Mouse (Mus musculus): ENCODE results near the gene Mpg. TPM values are rescaled to one million over a fixed set of nuclear protein-coding genes. Genes with fewer than 3 reads are reported as not detected.

Mpg gene
- total and polyA plus RNA-seq, 3 experiments, result 39.1 to 40.3 (median 39.6) TPM

DNA sequence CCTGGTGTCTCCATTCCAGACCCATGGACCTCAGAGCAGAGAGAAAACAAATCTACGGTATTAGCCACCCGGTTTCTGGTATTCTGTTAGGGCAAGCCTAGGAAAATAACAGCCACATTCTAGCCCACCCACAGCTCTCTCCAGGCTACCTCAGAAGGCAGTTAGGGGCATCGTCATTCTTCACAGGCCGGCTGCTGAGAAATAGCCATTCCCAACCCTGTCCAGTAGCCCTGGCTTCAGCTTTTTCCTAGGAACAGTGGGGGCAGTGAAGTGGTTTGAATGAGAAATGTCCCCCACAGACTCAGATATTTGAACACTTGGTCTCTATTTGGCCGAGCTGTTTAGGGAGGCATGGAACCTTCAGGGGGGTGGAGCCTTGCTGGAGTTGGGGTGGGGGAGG, 36.9 kb upstream of the Mpg start:
- no peak for TF ChIP-seq RCOR1 (conservative IDR thresholded peaks at IDR 0.05; ENCODE audit: low read depth, low read length)
- TF ChIP-seq MYC (IDR thresholded peaks at IDR 0.05; ENCODE audit: low read depth, low read length), result no peak
- TF ChIP-seq TCF12 (IDR thresholded peaks at IDR 0.05; ENCODE audit: low read depth, low read length), result no peak
- peaks cover 6 to 56% of the 10 kb centered on the region in 2 experiments for H3K36me3 ChIP-seq (replicated peaks in 1 of 2; ENCODE audit: control insufficient read depth in 1 of 2, insufficient read depth in 1 of 2, low read length in 1 of 2)
- peaks cover 2% of the 10 kb centered on the region for H3K9me3 ChIP-seq (replicated peaks; ENCODE audit: low read length)
- H3K9ac ChIP-seq (ENCODE audit: insufficient read depth, low read depth), result no peak overlapping the region
- in situ Hi-C loops (cut with MboI; ENCODE audit: low pct_ligation_motif_present, low pct_unique_long_range_greater_than_20kb, low sequenced_read_pairs) (loop anchor here (10.0 kb wide), 2 partner anchors 45 to 115 kb away; partner anchors contain the start of gene Hbq1a), dilution Hi-C loops (cut with MboI; ENCODE audit: extremely low pct_ligation_motif_present, extremely low pct_unique_long_range_greater_than_20kb, low sequenced_read_pairs) (no loop called here)
- no peaks in the 10 kb centered on the region for H3K27me3 ChIP-seq (replicated peaks)
- no peak overlapping the region for H3K27ac ChIP-seq (ENCODE audit: insufficient read depth, low read depth)
- H3K4me1 ChIP-seq (ENCODE audit: control insufficient read depth in 1 of 2, insufficient read depth in 2 of 2), result peaks cover 9 to 33% of the 10 kb centered on the region in 2 experiments
- no peak overlapping the region for H3K4me2 ChIP-seq (ENCODE audit: insufficient read depth, low read depth, poor library complexity, severe bottlenecking)
- peak; percentile 55 for DNase-seq (ENCODE audit: extremely low read depth)
- H3K79me2 ChIP-seq (replicated peaks; ENCODE audit: control insufficient read depth, extremely low read depth, insufficient read depth, poor library complexity, severe bottlenecking), result no peaks in the 10 kb centered on the region
- H3K4me3 ChIP-seq (replicated peaks in 1 of 3; ENCODE audit: low read depth in 2 of 3, low read length in 2 of 3, poor library complexity in 1 of 3), result no peak overlapping the region

DNA sequence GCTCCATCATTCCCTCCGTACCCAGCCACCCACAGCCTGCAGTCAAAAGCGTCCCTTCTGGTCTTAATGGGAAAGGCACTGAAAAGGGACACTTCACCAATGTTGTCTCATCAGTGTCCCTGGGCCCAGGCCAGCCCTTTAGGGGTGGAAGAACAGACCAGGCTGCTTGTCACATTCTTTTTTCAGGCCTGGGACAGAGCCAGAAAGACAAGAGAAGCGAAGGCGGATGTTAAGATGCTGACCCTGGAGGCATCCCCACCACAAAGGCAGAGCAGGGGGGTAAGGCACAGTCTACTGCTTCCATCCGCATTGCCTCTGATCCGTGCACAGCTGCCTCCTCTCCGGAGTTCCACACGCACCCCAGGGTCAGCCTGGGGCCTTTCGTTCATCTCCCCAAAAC, 36.2 kb upstream of the Mpg start:
- in situ Hi-C loops (cut with MboI; ENCODE audit: low pct_ligation_motif_present, low pct_unique_long_range_greater_than_20kb, low sequenced_read_pairs), result no loop called here
- peaks cover 9 to 40% of the 10 kb centered on the region in 2 experiments for H3K4me1 ChIP-seq (ENCODE audit: control insufficient read depth in 1 of 2, insufficient read depth in 2 of 2)
- no peak for DNase-seq (ENCODE audit: extremely low read depth)
- H3K9me3 ChIP-seq (replicated peaks; ENCODE audit: low read length), result peaks cover 2% of the 10 kb centered on the region
- H3K27ac ChIP-seq (ENCODE audit: insufficient read depth, low read depth), result no peak overlapping the region
- TF ChIP-seq MAX (IDR thresholded peaks at IDR 0.05; ENCODE audit: low read length) (no peak), HCFC1 (IDR thresholded peaks at IDR 0.05; ENCODE audit: low read depth, low read length) (no peak), ZKSCAN1 (IDR thresholded peaks at IDR 0.05; ENCODE audit: borderline replicate concordance, low read depth, low read length) (no peak), UBTF (IDR thresholded peaks at IDR 0.05; ENCODE audit: low read depth, low read length) (no peak), MYC (IDR thresholded peaks at IDR 0.05; ENCODE audit: low read depth, low read length) (no peak), RAD21 (IDR thresholded peaks at IDR 0.05; ENCODE audit: low read depth, low read length) (no peak), ELF1 (IDR thresholded peaks at IDR 0.05; ENCODE audit: low read depth, low read length) (no peak), EP300 (IDR thresholded peaks at IDR 0.05; ENCODE audit: low read length) (no peak), NELFE (IDR thresholded peaks at IDR 0.05; ENCODE audit: low read depth, low read length) (no peak), CHD2 (IDR thresholded peaks at IDR 0.05; ENCODE audit: low read length) (no peak), POLR2A (IDR thresholded peaks at IDR 0.05; ENCODE audit: low read depth, low read length) (no peak), SIN3A (IDR thresholded peaks at IDR 0.05; ENCODE audit: low read length) (no peak), E2F4 (IDR thresholded peaks at IDR 0.05; ENCODE audit: insufficient replicate concordance, low read depth, low read length) (no peak)
- H3K4me2 ChIP-seq (ENCODE audit: insufficient read depth, low read depth, poor library complexity, severe bottlenecking), result no peak overlapping the region
- H3K27me3 ChIP-seq (replicated peaks), result no peaks in the 10 kb centered on the region
- H3K36me3 ChIP-seq (replicated peaks in 1 of 2; ENCODE audit: control insufficient read depth in 1 of 2, insufficient read depth in 1 of 2, low read length in 1 of 2), result peaks cover 6 to 62% of the 10 kb centered on the region in 2 experiments
- H3K79me2 ChIP-seq (replicated peaks; ENCODE audit: control insufficient read depth, extremely low read depth, insufficient read depth, poor library complexity, severe bottlenecking), result no peaks in the 10 kb centered on the region
- dilution Hi-C loops (cut with MboI; ENCODE audit: extremely low pct_ligation_motif_present, extremely low pct_unique_long_range_greater_than_20kb, low sequenced_read_pairs), result no loop called here
- no peak overlapping the region for H3K4me3 ChIP-seq (replicated peaks in 1 of 3; ENCODE audit: low read depth in 2 of 3, low read length in 2 of 3, poor library complexity in 1 of 3)
- H3K9ac ChIP-seq (ENCODE audit: insufficient read depth, low read depth), result no peak overlapping the region

Measured in CH12.LX (cell line).